Mouse (Mus musculus): ENCODE results near the gene Tmc6. TPM values are rescaled to one million over a fixed set of nuclear protein-coding genes. Genes with fewer than 3 reads are reported as not detected.

The Tmc6 gene
- polyA plus RNA-seq, 1 experiment from 2014 or later, result 22.4 TPM

DNA sequence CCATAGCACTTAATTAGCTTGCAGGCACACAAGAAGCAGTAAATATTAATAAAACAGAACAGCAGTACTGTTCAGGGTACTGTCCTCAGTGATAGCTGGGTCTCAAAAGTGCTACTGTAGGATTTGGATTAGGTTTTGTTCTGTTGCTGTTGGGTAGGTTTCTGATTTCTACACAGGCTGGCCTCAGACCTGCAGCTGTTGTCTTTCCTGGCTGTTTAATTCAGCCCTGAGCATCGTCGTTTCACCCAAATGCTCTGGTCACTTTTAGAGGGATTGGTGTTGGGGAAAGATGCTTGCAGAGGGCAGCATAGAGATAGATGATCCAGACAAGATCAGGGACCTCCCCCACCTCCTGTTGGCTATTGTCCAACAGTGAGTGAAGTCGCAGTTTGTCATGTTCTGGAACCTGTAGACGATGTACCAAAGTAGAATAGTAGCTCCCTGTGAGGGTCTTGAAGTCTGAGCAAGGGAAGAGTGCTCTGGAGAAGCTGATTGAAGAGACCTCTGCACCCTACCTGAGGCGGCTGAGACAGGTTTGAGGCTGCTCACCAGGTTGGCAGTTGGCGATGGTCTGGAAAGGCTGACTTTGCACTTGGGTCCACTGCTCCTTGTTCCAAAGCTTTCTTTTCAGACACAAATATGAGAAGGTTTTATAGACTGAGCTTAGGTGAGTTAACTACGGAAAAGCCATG is 52.1 kb downstream of the Tmc6 start:
- peaks cover 35% of the 10 kb centered on the region for H3K36me3 ChIP-seq
- WGBS, result 82% methylated on average over 7 of the region's 7 CpGs
- H3K4me1 ChIP-seq (replicated peaks), result peaks cover 8% of the 10 kb centered on the region; the same call in 1 of the 2 replicates
- peak overlapping the region; percentile 35; the same call in 1 of the 2 replicates for H3K27ac ChIP-seq
- H3K9me3 ChIP-seq, result no peaks in the 10 kb centered on the region
- H3K4me3 ChIP-seq (replicated peaks), result no peak overlapping the region
- H3K27me3 ChIP-seq, result no peaks in the 10 kb centered on the region
- no peak overlapping the region for H3K9ac ChIP-seq (replicated peaks)
- no peak overlapping the region for H3K4me2 ChIP-seq
- ATAC-seq (ENCODE audit: insufficient number of reproducible peaks, insufficient read depth, low FRiP score, low TSS enrichment, low read depth), result no peak

DNA sequence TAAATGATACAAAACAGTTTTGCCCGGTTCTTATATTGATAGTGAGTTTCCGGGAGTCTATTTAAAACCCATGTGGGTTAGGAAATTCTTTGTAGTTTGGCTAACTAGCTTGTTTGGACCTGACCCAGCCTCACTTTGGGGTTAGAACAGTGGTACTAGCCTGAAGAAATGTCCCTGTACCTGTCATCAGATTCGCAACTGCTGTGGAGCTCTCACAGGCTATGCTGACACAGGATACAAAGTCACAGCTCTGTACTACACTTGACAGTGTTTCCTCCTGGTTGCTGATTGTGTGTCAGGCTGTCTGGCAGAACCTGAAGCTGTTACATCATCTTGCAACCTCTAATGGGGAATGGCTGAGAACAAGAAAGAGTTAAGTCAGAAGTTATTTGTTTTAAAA is 52.7 kb downstream of the Tmc6 start:
- ATAC-seq (ENCODE audit: insufficient number of reproducible peaks, insufficient read depth, low FRiP score, low TSS enrichment, low read depth), result no peak

DNA sequence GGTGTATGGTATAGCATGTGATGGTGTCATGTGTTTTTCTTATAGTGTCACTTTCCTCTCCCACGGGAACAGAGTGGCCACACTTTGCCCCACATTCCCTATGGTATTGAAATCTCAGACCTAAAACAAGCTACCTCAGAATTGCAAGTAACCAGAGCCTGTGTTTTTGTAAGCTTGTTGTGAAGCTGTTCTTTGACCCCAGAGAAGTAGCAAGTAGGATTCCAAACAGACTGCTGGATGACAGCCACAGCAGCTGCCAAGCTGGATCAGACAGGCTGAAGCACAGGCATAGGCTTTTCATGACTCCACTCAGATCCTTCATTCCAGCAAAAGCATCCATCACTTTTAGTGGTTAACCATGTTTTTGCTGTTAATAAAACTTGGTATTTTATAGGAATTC is 53.2 kb downstream of the Tmc6 start:
- ATAC-seq (ENCODE audit: insufficient number of reproducible peaks, insufficient read depth, low FRiP score, low TSS enrichment, low read depth), result no peak
- peaks cover 8% of the 10 kb centered on the region; the same call in 1 of the 2 replicates for H3K4me1 ChIP-seq (replicated peaks)
- no peaks in the 10 kb centered on the region for H3K9me3 ChIP-seq
- no peak overlapping the region for H3K4me2 ChIP-seq
- no peak overlapping the region for H3K4me3 ChIP-seq (replicated peaks)
- peak overlapping the region; percentile 54 for H3K27ac ChIP-seq
- WGBS, result 71% methylated on average over 1 of the region's 1 CpGs
- H3K9ac ChIP-seq (replicated peaks), result no peak overlapping the region
- H3K27me3 ChIP-seq, result no peaks in the 10 kb centered on the region
- H3K36me3 ChIP-seq, result peaks cover 39% of the 10 kb centered on the region

More for the DNA sequence above, 52.7 kb downstream of the Tmc6 start:
- Histone ChIP-seq H3K4me1 (replicated peaks) (peaks cover 8% of the 10 kb centered on the region; the same call in 1 of the 2 replicates), H3K4me2 (no peak overlapping the region), H3K27ac (peak overlapping the region; percentile 66; the same call in 1 of the 2 replicates), H3K36me3 (peaks cover 36% of the 10 kb centered on the region), H3K9me3 (no peaks in the 10 kb centered on the region), H3K4me3 (replicated peaks) (no peak overlapping the region), H3K9ac (replicated peaks) (no peak overlapping the region), H3K27me3 (no peaks in the 10 kb centered on the region)
- 87% methylated on average over 3 of the region's 3 CpGs for WGBS

DNA sequence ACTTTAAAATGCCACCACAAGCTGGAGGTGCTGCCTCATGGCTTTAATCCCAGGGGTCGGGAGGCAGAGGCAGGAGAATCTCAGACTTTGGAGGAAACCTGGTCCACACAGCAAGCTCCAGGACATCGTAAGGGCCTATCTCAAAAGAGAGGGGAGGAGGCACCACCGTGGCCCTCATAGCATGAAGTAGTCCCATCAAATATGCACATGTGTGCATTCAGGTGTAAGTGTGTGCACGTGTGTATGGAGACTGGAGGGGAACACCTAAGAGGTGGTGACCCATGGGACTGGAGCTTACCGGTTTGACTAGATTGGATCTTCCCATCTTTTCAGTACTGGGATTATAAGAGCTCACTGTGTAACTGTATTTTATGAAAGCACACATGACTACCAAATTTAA is 53.8 kb downstream of the Tmc6 start:
- 91% methylated on average over 5 of the region's 5 CpGs for WGBS
- no peak overlapping the region for H3K9ac ChIP-seq (replicated peaks)

DNA sequence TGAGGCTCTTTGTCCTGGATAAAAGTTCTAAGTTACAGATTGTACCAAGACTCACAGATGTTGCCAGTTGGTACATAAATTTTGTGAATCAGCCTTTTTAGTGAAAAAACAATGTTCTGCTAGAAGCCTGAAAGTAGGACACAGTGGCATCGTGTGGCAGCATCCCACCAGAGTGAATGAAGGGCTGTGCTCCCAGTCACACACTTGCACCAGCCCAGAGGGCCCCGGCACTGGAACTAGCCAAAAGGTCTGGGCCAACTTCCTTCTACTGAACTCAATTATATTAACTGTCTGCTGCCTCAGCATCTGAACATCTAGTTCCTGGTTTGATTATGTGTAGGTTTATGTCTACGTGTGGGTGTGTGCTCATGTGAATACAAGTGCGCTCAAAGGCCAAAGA is 55.0 kb downstream of the Tmc6 start:
- no peak overlapping the region for H3K4me3 ChIP-seq (replicated peaks)
- H3K9me3 ChIP-seq, result no peaks in the 10 kb centered on the region
- H3K9ac ChIP-seq (replicated peaks), result no peak overlapping the region
- H3K36me3 ChIP-seq, result peaks cover 41% of the 10 kb centered on the region
- H3K27ac ChIP-seq, result no peak overlapping the region
- no peak for ATAC-seq (ENCODE audit: insufficient number of reproducible peaks, insufficient read depth, low FRiP score, low TSS enrichment, low read depth)
- H3K4me1 ChIP-seq (replicated peaks), result peaks cover 8% of the 10 kb centered on the region; the same call in 1 of the 2 replicates
- no peaks in the 10 kb centered on the region for H3K27me3 ChIP-seq
- 92% methylated on average over 4 of the region's 4 CpGs for WGBS
- no peak overlapping the region for H3K4me2 ChIP-seq

More for the DNA sequence above, 53.8 kb downstream of the Tmc6 start:
- peaks cover 39% of the 10 kb centered on the region for H3K36me3 ChIP-seq
- no peak for ATAC-seq (ENCODE audit: insufficient number of reproducible peaks, insufficient read depth, low FRiP score, low TSS enrichment, low read depth)
- no peak overlapping the region for H3K4me2 ChIP-seq
- no peak overlapping the region for H3K4me3 ChIP-seq (replicated peaks)
- no peaks in the 10 kb centered on the region for H3K9me3 ChIP-seq
- H3K27me3 ChIP-seq, result no peaks in the 10 kb centered on the region
- H3K27ac ChIP-seq, result peak overlapping the region; percentile 54
- peaks cover 8% of the 10 kb centered on the region; the same call in 1 of the 2 replicates for H3K4me1 ChIP-seq (replicated peaks)

DNA sequence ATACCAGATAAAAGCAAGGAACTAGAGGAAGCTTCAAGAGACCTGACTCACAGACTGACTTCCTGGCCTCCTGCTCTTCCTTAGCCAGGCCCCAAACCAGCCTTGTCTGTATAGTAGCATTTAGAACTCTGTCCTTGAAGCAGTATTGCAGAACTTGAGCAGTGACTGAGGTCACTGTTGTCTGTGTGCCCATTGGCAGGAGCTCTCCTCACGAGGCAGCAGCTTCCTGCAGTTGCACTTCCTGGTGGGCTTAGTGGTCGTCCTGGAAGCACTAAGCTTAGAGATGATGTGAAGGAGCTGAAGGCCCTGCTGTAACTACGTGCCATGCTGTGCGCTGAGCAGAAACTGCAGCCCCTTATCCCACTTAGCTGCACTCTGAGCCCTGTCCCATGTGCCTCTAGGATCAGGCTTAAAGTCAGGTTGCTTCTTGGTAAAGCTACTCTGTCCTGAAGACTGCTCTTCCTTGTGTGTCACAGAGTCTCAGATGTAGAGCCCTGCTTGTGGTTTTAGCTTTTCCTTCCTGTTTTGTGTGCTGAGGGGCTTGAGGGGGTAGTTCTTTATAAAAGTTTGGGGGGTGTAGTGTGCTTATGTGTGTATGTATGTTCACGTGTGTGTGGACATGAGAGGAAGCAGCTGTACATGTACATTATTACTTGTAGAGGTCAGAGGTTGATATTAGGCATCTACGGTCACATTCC is 57.2 kb downstream of the Tmc6 start:
- H3K4me3 ChIP-seq (replicated peaks), result no peak overlapping the region
- H3K9ac ChIP-seq (replicated peaks), result no peak overlapping the region
- no peaks in the 10 kb centered on the region for H3K9me3 ChIP-seq
- peaks cover 61% of the 10 kb centered on the region for H3K36me3 ChIP-seq
- H3K27ac ChIP-seq, result no peak overlapping the region
- H3K4me1 ChIP-seq (replicated peaks), result peaks cover 6% of the 10 kb centered on the region; the same call in 1 of the 2 replicates
- ATAC-seq (ENCODE audit: insufficient number of reproducible peaks, insufficient read depth, low FRiP score, low TSS enrichment, low read depth), result no peak
- H3K4me2 ChIP-seq, result no peak overlapping the region
- 87% methylated on average over 6 of the region's 6 CpGs for WGBS
- no peaks in the 10 kb centered on the region for H3K27me3 ChIP-seq

DNA sequence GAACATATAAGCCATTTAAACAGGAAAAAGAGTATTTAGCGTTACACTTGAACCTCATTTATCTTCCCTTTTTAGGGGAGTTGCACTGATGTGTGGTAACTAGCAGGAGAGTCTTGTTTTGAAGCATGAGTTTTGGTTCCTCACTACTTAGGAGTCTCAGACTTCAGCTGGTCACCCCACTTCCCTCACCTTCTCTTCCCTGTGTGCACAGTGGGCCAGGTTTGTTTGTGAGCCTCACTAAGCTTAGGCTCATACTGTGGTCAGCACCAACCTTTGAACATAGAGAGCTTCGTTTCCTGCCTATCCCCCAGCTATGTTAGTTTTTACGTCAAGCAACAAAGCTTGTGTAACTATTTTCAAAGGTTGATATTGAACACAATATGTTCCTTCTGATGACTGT is 63.2 kb downstream of the Tmc6 start:
- no peaks in the 10 kb centered on the region for H3K4me1 ChIP-seq (replicated peaks)
- no peak overlapping the region for H3K27ac ChIP-seq
- WGBS, result 94% methylated on average over 3 of the region's 3 CpGs
- no peak for ATAC-seq (ENCODE audit: insufficient number of reproducible peaks, insufficient read depth, low FRiP score, low TSS enrichment, low read depth)
- no peaks in the 10 kb centered on the region for H3K9me3 ChIP-seq
- H3K36me3 ChIP-seq, result peaks cover 97% of the 10 kb centered on the region
- H3K27me3 ChIP-seq, result no peaks in the 10 kb centered on the region
- H3K9ac ChIP-seq (replicated peaks), result no peak overlapping the region
- H3K4me2 ChIP-seq, result no peak overlapping the region
- no peak overlapping the region for H3K4me3 ChIP-seq (replicated peaks)

Other genes with a start within 250 kb of the Tmc6 start
- 20.0 and 22.6 TPM in 2 replicates for gene Tnrc6c, start 127.9 kb downstream of the Tmc6 start, polyA plus RNA-seq (2016; fragmentation: Nextera tagmentation; extraction: Ambion mirVana)
- gene Tmc8, start 122 bp downstream of the Tmc6 start, polyA plus RNA-seq (2016; fragmentation: Nextera tagmentation; extraction: Ambion mirVana), result 0.53 and 1.2 TPM in 2 replicates
- gene 6030468B19Rik, start 15.5 kb upstream of the Tmc6 start, polyA plus RNA-seq (2016; fragmentation: Nextera tagmentation; extraction: Ambion mirVana), result 0.26 and 0.33 TPM in 2 replicates
- gene Gm20708, start 27.5 kb upstream of the Tmc6 start, polyA plus RNA-seq (2016; fragmentation: Nextera tagmentation; extraction: Ambion mirVana), result 0.36 and 0.58 TPM in 2 replicates
- 27.6 and 28.8 TPM in 2 replicates for gene Syngr2, start 27.5 kb upstream of the Tmc6 start, polyA plus RNA-seq (2016; fragmentation: Nextera tagmentation; extraction: Ambion mirVana)
- 3.5 and 4.2 TPM in 2 replicates for gene Afmid, start 43.7 kb upstream of the Tmc6 start, polyA plus RNA-seq (2016; fragmentation: Nextera tagmentation; extraction: Ambion mirVana)
- 136 and 143 TPM in 2 replicates for gene Tk1, start 43.9 kb upstream of the Tmc6 start, polyA plus RNA-seq (2016; fragmentation: Nextera tagmentation; extraction: Ambion mirVana)
- 346 and 369 TPM in 2 replicates for gene Birc5, start 67.1 kb upstream of the Tmc6 start, polyA plus RNA-seq (2016; fragmentation: Nextera tagmentation; extraction: Ambion mirVana)
- gene Tmem235, start 78.6 kb upstream of the Tmc6 start, polyA plus RNA-seq (2016; fragmentation: Nextera tagmentation; extraction: Ambion mirVana), result not detected in 2 replicates
- 1.9 and 2.3 TPM in 2 replicates for gene Tha1, start 91.3 kb upstream of the Tmc6 start, polyA plus RNA-seq (2016; fragmentation: Nextera tagmentation; extraction: Ambion mirVana)
- gene Socs3, start 187.8 kb upstream of the Tmc6 start, polyA plus RNA-seq (2016; fragmentation: Nextera tagmentation; extraction: Ambion mirVana), result 14.9 and 16.4 TPM in 2 replicates
- 40.7 and 43.1 TPM in 2 replicates for gene Pgs1, start 204.1 kb upstream of the Tmc6 start, polyA plus RNA-seq (2016; fragmentation: Nextera tagmentation; extraction: Ambion mirVana)

Data from limb, embryonic 12.5 days (tissue).